ENCODE assay signal across 13 mouse cellular contexts in the genomic region with DNA sequence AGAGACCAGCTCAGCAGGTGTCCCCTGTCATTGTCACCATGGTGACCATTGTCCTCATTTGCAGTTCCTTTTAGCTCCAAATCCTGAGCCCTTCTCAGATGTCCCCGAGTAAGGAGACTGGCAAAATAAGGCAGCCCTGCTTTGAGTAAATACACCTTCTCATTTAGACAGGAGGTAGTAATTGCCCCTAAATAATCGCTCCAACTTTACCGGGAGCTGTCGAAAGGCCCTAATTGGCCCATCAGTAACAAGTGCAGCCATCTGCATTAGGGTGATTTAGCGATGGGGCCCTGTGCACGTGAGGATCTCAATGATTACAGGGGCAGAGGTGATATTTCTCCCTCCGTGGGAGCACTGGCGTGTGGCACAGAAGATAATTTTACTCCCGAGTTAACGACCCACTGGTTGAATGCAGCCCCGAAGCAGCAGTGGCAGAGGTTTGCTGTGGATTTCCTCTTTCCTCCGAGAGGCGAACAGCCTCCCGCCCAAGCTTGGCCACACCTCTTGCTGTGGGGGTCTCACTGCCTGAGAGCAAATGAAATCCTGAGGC. TPM values are rescaled to one million over a fixed set of nuclear protein-coding genes. Genes with fewer than 3 reads are reported as not detected.
DNase-seq lines count a peak whose midpoint lies in the region; ATAC-seq lines count a peak whose summit lies in the region.
"Had no signal": no experiment of that assay in that cellular context is flagged by ENCODE, and none has a peak within 500 bp of the region (broad histone marks: within the 10 kb centered on the region; RNA-seq: fewer than 3 reads in every experiment).

No protein-coding gene starts in this region.

- WGBS in hindbrain, embryonic 11.5 days: 33% methylated on average over 14 of the region's 14 CpGs
- WGBS in hindbrain, embryonic 10.5 days: 34% methylated on average over 14 of the region's 14 CpGs
- 20% methylated on average over 14 of the region's 14 CpGs for WGBS in forebrain, embryonic 10.5 days
- WGBS in hindbrain, embryonic 15.5 days: 20% methylated on average over 14 of the region's 14 CpGs
- WGBS in neural tube, embryonic 13.5 days: 9% methylated on average over 14 of the region's 14 CpGs

- H3K9me3 ChIP-seq in hindbrain, embryonic 11.5 days (ENCODE audit: control insufficient read depth, low read length): no peaks in the 10 kb centered on the region
- peaks cover 6% of the 10 kb centered on the region; the same call in 1 of the 2 replicates for H3K9me3 ChIP-seq in hindbrain, embryonic 10.5 days
- H3K9me3 ChIP-seq in forebrain, embryonic 10.5 days: peaks cover 12% of the 10 kb centered on the region; the same call in 1 of the 2 replicates
- no peaks in the 10 kb centered on the region for H3K9me3 ChIP-seq in hindbrain, embryonic 15.5 days
- H3K9me3 ChIP-seq in neural tube, embryonic 13.5 days: no peaks in the 10 kb centered on the region
- H3K9me3 ChIP-seq: stomach, embryonic 15.5 days had no signal

- DNase-seq in hindbrain, embryonic 11.5 days (ENCODE audit: low spot score): peak; percentile 46
- DNase-seq in hindbrain, embryonic 10.5 days (ENCODE audit: low spot score): no peak
- peak; percentile 38 for DNase-seq in forebrain, embryonic 10.5 days (ENCODE audit: extremely low spot score, low spot score)
- DNase-seq in thymus, postnatal 0 days (ENCODE audit: low spot score): no peak
- DNase-seq in thymus, postnatal 14 days: no peak
- DNase-seq in left cerebral cortex, adult 11 months (ENCODE audit: low spot score): no peak
- DNase-seq: gastrocnemius, postnatal 14 days; liver had no signal

- no peak overlapping the region for H3K4me2 ChIP-seq in hindbrain, embryonic 11.5 days (replicated peaks; ENCODE audit: low read depth, low read length)
- H3K4me2 ChIP-seq in hindbrain, embryonic 15.5 days: no peak overlapping the region
- H3K4me2 ChIP-seq in neural tube, embryonic 13.5 days: no peak overlapping the region
- H3K4me2 ChIP-seq: stomach, embryonic 15.5 days had no signal

- no peak overlapping the region for H3K4me3 ChIP-seq in hindbrain, embryonic 11.5 days (ENCODE audit: low read depth, low read length)
- H3K4me3 ChIP-seq in hindbrain, embryonic 10.5 days: no peak overlapping the region
- H3K4me3 ChIP-seq in forebrain, embryonic 10.5 days: peak overlapping the region; percentile 31
- H3K4me3 ChIP-seq in hindbrain, embryonic 15.5 days: no peak overlapping the region
- no peak overlapping the region for H3K4me3 ChIP-seq in neural tube, embryonic 13.5 days
- H3K4me3 ChIP-seq: stomach, embryonic 15.5 days had no signal

- H3K36me3 ChIP-seq in hindbrain, embryonic 11.5 days (ENCODE audit: control insufficient read depth, insufficient read depth, low read length): no peaks in the 10 kb centered on the region
- peaks cover 17% of the 10 kb centered on the region; the same call in 1 of the 2 replicates for H3K36me3 ChIP-seq in hindbrain, embryonic 10.5 days
- peaks cover 13% of the 10 kb centered on the region for H3K36me3 ChIP-seq in forebrain, embryonic 10.5 days (replicated peaks)
- no peaks in the 10 kb centered on the region for H3K36me3 ChIP-seq in hindbrain, embryonic 15.5 days
- peaks cover 7% of the 10 kb centered on the region; the same call in 1 of the 2 replicates for H3K36me3 ChIP-seq in neural tube, embryonic 13.5 days
- H3K36me3 ChIP-seq: stomach, embryonic 15.5 days had no signal

- H3K9ac ChIP-seq in hindbrain, embryonic 11.5 days (ENCODE audit: low read depth, low read length): no peak overlapping the region
- no peak overlapping the region for H3K9ac ChIP-seq in hindbrain, embryonic 15.5 days
- H3K9ac ChIP-seq in neural tube, embryonic 13.5 days: no peak overlapping the region
- H3K9ac ChIP-seq: stomach, embryonic 15.5 days had no signal

- H3K4me1 ChIP-seq in hindbrain, embryonic 11.5 days (replicated peaks; ENCODE audit: control insufficient read depth, insufficient read depth, low read length): no peaks in the 10 kb centered on the region
- peaks cover 43% of the 10 kb centered on the region for H3K4me1 ChIP-seq in hindbrain, embryonic 10.5 days (replicated peaks)
- H3K4me1 ChIP-seq in forebrain, embryonic 10.5 days: peaks cover 22% of the 10 kb centered on the region
- peaks cover 10% of the 10 kb centered on the region for H3K4me1 ChIP-seq in hindbrain, embryonic 15.5 days (replicated peaks)
- H3K4me1 ChIP-seq in neural tube, embryonic 13.5 days (replicated peaks): peaks cover 22% of the 10 kb centered on the region
- H3K4me1 ChIP-seq: stomach, embryonic 15.5 days had no signal

- no peaks in the 10 kb centered on the region for H3K27me3 ChIP-seq in hindbrain, embryonic 11.5 days (ENCODE audit: control insufficient read depth, insufficient read depth, low read length)
- H3K27me3 ChIP-seq in hindbrain, embryonic 10.5 days (ENCODE audit: insufficient read depth, poor library complexity, severe bottlenecking): no peaks in the 10 kb centered on the region
- peaks cover 12% of the 10 kb centered on the region for H3K27me3 ChIP-seq in forebrain, embryonic 10.5 days (ENCODE audit: poor library complexity, severe bottlenecking)
- no peaks in the 10 kb centered on the region for H3K27me3 ChIP-seq in hindbrain, embryonic 15.5 days
- H3K27me3 ChIP-seq in neural tube, embryonic 13.5 days: 0 out of 2 replicates have a peak, but pooled peaks cover 2% of the 10 kb centered on the region
- H3K27me3 ChIP-seq: stomach, embryonic 15.5 days had no signal

- H3K27ac ChIP-seq in hindbrain, embryonic 11.5 days (ENCODE audit: low read depth, low read length): no peak overlapping the region
- H3K27ac ChIP-seq in hindbrain, embryonic 10.5 days: no peak overlapping the region
- peak overlapping the region; percentile 44; the same call in 1 of the 2 replicates for H3K27ac ChIP-seq in forebrain, embryonic 10.5 days
- 0 out of 2 replicates have a peak overlapping the region, but pooled peaks have one; percentile 25 for H3K27ac ChIP-seq in hindbrain, embryonic 15.5 days (replicated peaks)
- no peak overlapping the region for H3K27ac ChIP-seq in neural tube, embryonic 13.5 days (replicated peaks)
- H3K27ac ChIP-seq: stomach, embryonic 15.5 days had no signal

- no peak for ATAC-seq in hindbrain, embryonic 11.5 days (ENCODE audit: low FRiP score)
- peak; percentile 48; the same call in 1 of the 2 replicates for ATAC-seq in hindbrain, embryonic 15.5 days (ENCODE audit: low FRiP score, low read depth)
- ATAC-seq in neural tube, embryonic 13.5 days (ENCODE audit: low read depth): peak; percentile 62
- ATAC-seq: intestine, postnatal 0 days; lung, postnatal 0 days had no signal

RNA-seq across cellular contexts. Expression of a gene that starts 40.9 kb away (rescaled TPM):
- polyA plus RNA-seq in hindbrain, embryonic 11.5 days (2014; fragmentation: Nextera tagmentation; extraction: Ambion mirVana): 11.8 and 14.3 TPM in 2 replicates
- polyA plus RNA-seq in hindbrain, embryonic 10.5 days (2016; fragmentation: Nextera tagmentation; extraction: Ambion mirVana): 8.8 and 12.7 TPM in 2 replicates
- polyA plus RNA-seq in forebrain, embryonic 10.5 days (2016; fragmentation: Nextera tagmentation; extraction: Ambion mirVana): 6.4 and 7.7 TPM in 2 replicates
- polyA plus RNA-seq in hindbrain, embryonic 15.5 days (2015; fragmentation: Nextera tagmentation; extraction: Ambion mirVana): 9.6 and 10.8 TPM in 2 replicates
- polyA plus RNA-seq in neural tube, embryonic 13.5 days (2015; fragmentation: Nextera tagmentation; extraction: Ambion mirVana): 15.6 and 16.7 TPM in 2 replicates
- polyA plus RNA-seq in thymus, postnatal 0 days (2015; fragmentation: Nextera tagmentation; extraction: Ambion mirVana): 15.6 and 21.3 TPM in 2 replicates

Comparison
In these comparisons a context has a peak if more than half of its experiments do, and no peak if none do; other contexts are left out.
1. DNase-seq: peak in hindbrain, embryonic 11.5 days (single experiment) and forebrain, embryonic 10.5 days (single experiment); none in hindbrain, embryonic 10.5 days (single experiment), thymus, postnatal 0 days (single experiment), thymus, postnatal 14 days (single experiment) and left cerebral cortex, adult 11 months (single experiment).
2. H3K27ac ChIP-seq: peak in forebrain, embryonic 10.5 days (single experiment) and hindbrain, embryonic 15.5 days (single experiment); none in hindbrain, embryonic 11.5 days (single experiment), hindbrain, embryonic 10.5 days (single experiment) and neural tube, embryonic 13.5 days (single experiment).